Mouse (Mus musculus) ovary, postnatal 10 days (tissue): ENCODE measurements at regions not wholly inside any gene's neighbourhood (a gene's known extent, or its start where the extent isn't known, plus 50 kb on each side); places are given as distances from the start of the nearest gene placed in this dataset.

Source experiments
- DNase-seq: peaks from one replicate; pipeline ENCODE4 v3.0.0; 2022; ENCODE audit warnings: low spot score

DNA sequence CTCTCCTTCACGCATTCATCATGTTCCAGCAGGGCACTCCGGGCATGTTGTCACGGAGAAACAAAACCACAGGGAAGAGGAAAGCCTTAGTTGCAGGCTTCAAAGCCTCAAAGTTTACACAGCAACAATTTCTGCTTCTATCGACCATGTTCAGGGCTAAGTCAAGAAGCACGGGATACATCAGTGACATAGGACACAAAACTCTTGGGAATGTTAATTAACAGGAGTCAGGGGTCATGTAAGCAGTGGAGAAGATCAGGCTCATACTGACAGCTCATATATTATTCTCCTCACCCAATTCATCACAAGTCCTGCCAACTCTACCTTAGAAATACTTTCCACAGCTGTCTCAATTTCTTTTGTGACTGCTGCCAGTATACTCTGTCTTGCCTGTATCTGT, 133.0 kb upstream of the Btbd3 start:
- DNase-seq, result no peak

GRCm38 (mm10) chr2:138120868-138121267, 135.5 kb upstream of the Btbd3 start:
- DNase-seq, result no peak

GRCm38 (mm10) chr2:138120131-138120530, 136.2 kb upstream of the Btbd3 start:
- no peak for DNase-seq

DNA sequence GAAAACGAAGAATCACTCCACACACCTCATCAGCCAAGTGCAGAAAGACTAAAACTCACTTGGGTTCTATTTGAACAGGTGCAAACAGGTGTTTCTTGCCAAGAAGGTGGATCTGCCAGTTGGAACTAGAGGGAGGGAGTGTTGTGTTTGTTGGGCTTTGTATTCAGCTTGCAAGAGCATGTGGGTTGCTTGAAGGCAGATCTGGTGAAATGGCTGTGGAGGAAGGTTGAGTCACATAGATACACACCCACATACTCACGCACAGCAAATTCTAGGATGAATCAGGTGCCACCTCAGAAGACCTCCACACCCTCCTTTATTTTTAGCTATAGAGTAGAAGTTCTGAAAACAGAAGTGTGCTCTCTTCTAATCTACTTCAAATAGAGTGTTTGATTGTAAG, 156.6 kb upstream of the Btbd3 start:
- DNase-seq, result no peak

GRCm38 (mm10) chr2:138085390-138085789, 171.0 kb upstream of the Btbd3 start:
- no peak for DNase-seq

- DNase-seq, result no peak
These were observed 171.6 kb upstream of the Btbd3 start for GRCm38 (mm10) chr2:138084564-138085283.

DNA sequence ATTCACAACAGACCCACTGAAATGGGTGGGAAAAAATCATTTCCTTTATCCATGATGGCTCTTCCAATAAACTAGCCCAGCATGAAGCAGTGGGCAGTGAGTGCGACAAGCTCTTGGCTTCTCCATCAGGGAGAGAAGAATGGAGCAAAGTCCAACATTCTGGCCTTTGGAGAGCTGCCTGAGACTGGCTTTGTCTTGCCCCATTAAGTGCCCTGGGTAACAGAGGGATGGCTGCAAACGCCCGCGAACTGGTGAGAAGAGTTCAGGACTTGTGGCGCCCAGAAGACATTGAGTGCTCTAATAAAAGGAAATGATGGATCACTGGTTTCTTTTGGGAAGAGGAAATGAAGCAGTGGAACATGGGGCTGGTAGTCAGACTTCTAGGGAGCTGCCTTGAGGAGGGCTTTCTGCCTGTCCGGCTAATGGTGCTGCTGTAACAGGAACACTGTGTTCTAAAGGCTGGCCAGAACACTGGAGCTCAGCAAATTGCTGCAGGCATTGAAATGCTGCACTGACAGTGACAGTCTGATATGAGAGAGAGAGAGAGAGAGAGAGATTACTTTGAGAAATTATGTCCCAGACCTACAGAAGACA, 182.2 kb upstream of the Btbd3 start:
- DNase-seq, result no peak

GRCm38 (mm10) chr2:138072165-138072728, 184.1 kb upstream of the Btbd3 start:
- no peak for DNase-seq

- no peak for DNase-seq
These were observed 203.3 kb upstream of the Btbd3 start for GRCm38 (mm10) chr2:138053081-138053480.

DNA sequence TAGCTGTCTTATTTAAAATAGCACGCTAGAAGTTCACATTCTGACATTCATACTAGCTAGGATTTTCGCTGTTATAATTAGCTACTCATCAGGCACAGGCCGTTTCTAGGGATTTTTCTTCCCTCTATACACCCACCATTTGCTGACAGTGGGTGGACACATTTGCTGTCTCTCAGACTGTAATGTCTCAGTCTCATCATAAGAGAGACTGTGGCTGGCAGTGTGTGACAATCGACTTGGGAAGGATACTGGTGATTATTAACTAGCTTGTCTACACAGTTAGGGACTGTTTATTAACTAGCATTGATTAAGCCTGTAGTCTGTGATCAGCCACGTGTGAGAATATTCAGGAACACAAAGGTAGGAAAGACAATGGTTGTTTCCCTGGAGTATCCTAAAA, 208.0 kb upstream of the Btbd3 start:
- DNase-seq, result no peak

- DNase-seq, result no peak
These were observed 208.6 kb upstream of the Btbd3 start for GRCm38 (mm10) chr2:138047781-138048201.

DNA sequence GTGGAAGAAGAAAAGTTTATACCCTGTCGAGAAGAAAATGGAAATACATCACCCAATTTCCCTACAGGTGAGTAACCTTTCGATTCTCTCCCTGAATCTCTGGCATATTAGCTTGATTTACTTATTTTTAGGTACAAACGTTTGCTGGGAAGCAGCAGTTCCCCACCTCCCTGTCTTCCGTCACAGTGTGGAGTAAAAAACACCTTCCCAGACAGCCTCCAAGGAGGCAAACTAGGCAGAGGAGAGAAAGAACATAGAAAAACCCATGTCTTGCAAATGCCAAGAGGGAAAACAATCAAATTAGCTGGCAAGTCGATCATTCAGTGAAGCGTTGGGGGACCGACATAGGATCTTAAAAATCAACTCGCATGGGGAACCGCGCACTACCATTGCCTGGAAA, 209.0 kb upstream of the Btbd3 start:
- DNase-seq, result no peak

DNA sequence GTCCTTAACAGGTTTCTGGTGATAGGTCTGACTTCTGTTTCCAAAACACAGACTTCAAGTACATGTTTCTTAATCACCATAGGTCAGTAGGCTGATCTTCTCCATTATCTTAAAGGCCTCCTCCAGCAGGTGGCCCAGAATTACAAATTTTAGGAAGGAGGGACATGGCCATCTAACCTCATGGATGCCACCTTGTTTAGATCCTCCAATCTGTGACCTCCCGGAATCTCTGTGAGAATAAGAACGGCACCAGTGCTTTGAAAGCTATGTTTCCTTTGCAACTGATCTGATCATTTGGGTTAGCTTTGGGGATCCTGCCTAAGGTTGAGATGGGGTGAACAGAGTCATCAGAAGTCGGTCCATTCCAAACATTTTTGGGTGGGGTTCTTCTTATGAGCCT, 209.4 kb upstream of the Btbd3 start:
- no peak for DNase-seq

- DNase-seq, result no peak
These were observed 210.3 kb upstream of the Btbd3 start for GRCm38 (mm10) chr2:138045933-138046642.

DNA sequence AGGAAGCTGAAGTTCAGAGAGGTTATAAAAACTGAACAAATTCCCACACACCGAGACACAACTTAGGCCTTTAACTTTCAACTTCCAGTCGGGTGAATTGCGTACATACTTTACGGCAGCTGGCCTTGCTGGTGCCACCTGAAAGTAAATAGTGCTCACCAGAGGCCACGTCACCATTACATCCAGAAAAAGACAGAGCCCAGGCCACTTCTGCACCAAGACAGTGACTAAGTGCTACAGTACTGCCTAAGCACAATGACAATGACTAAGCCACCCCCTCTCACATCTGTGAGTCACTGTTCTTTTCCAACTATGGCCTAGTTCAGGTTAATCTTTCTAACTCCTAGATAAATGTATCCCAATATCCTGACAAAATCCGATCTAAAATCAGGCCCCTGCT, 215.7 kb upstream of the Btbd3 start:
- no peak for DNase-seq

DNA sequence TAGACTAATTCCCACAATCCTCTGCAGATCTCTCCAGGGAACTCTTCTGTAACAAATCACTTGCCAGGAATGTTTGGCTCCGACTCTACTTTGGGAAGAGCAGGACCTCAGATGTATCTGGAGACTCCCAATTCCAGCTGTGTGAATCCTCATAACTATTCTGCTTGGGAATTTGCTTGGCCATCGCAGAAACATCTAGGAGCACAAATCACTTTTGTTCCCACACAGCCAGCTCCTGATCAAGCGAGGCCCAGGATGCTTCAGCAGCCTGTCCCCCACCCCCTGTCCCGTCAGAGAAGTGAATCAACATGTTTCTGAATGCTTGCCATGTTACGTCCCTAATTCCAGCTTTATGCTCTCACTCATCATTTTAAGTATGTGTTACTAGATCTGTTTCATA, 216.1 kb upstream of the Btbd3 start:
- DNase-seq, result no peak

DNA sequence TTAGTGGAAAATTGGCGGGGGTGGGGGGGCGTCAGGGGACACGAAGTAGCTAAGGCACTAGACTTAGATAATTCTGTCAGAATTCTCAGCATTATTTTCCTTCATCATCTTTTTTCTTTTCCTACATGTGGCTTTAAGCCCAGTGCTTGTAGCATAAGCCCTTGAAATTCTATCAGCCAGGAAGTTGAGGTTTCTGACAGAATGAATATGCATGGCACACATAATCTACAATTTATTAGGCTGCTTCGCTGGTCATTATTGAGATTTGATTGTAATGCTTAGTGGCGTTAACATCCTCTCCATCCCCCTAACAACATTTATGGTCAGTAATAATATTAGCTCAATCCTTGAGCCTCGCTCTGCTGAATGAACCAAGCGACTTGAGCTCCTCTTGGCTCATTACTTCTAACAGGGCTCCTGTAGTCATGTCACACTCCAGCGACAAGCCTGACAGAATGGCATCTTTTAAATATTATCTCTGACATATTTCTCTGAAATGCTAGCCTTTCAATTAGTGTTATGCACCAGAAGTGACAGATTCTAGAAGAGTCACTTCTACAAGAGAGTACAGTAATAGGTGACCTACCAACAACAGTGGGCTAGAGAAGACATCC, 222.1 kb upstream of the Btbd3 start:
- no peak for DNase-seq

- DNase-seq, result peak; percentile 46
These were observed 222.8 kb upstream of the Btbd3 start for GRCm38 (mm10) chr2:138033379-138034122.

GRCm38 (mm10) chr2:138027411-138027810, 229.0 kb upstream of the Btbd3 start:
- DNase-seq, result no peak

- no peak for DNase-seq
These were observed 232.8 kb upstream of the Btbd3 start for GRCm38 (mm10) chr2:138023558-138023957.

GRCm38 (mm10) chr2:137981766-137982165, 274.6 kb upstream of the Btbd3 start:
- no peak for DNase-seq

GRCm38 (mm10) chr2:137977767-137978166, 278.6 kb upstream of the Btbd3 start:
- DNase-seq, result no peak
